Mouse (Mus musculus) heart, postnatal 0 days (tissue): ENCODE measurements at regions not wholly inside any gene's neighbourhood (a gene's known extent, or its start where the extent isn't known, plus 50 kb on each side); places are given as distances from the start of the nearest gene placed in this dataset.

Experiments used
- ATAC-seq: fragments of 200-750 bp; cut with Nextera tagmentation; 2 replicates; pipeline ENCODE4 v1.8.0; 2017; ENCODE audit warnings: low read depth, moderate number of reproducible peaks, moderate library complexity; ENCODE audit not compliant: insufficient read depth
- DNase-seq: peaks from one replicate; pipeline ENCODE4 v3.0.0-alpha.2; 2016; ENCODE audit warnings: low spot score
- H3K27ac ChIP-seq: fragments of 300-500 bp; sonication (generic); 2 replicates; pipeline ENCODE4 v1.5.1; 2014; ENCODE audit warnings: low read depth, mild to moderate bottlenecking
- H3K27me3 ChIP-seq: fragments of 300-500 bp; sonication (generic); 2 replicates; pipeline ENCODE4 v1.6.1; 2014; ENCODE audit warnings: low read length, mixed read lengths; ENCODE audit not compliant: control insufficient read depth, insufficient read depth
- H3K36me3 ChIP-seq: fragments of 300-500 bp; sonication (generic); replicated peaks from 2 replicates; pipeline ENCODE4 v1.6.1; 2014; ENCODE audit warnings: low read length, mixed read lengths; ENCODE audit not compliant: control insufficient read depth, insufficient read depth
- H3K4me1 ChIP-seq: fragments of 300-500 bp; sonication (generic); 2 replicates; pipeline ENCODE4 v1.6.1; 2014; ENCODE audit warnings: antibody characterized with exemption; ENCODE audit not compliant: control insufficient read depth, insufficient read depth
- H3K4me2 ChIP-seq: fragments of 300-500 bp; sonication (generic); 2 replicates; pipeline ENCODE4 v1.6.1; 2014; ENCODE audit warnings: low read depth, mild to moderate bottlenecking, low read length, moderate library complexity
- H3K4me3 ChIP-seq: fragments of 300-500 bp; sonication (generic); 2 replicates; pipeline ENCODE4 v1.5.1; 2014; ENCODE audit warnings: low read depth, low read length
- H3K9ac ChIP-seq: fragments of 300-500 bp; sonication (generic); replicated peaks from 2 replicates; pipeline ENCODE4 v1.6.1; 2014; ENCODE audit warnings: low read depth, low read length, mixed read lengths
- H3K9me3 ChIP-seq: fragments of 300-500 bp; sonication (generic); replicated peaks from 2 replicates; pipeline ENCODE4 v1.6.1; 2016; ENCODE audit warnings: low read length; ENCODE audit not compliant: control insufficient read depth
- CTCF ChIP-seq: IDR thresholded peaks from 2 replicates; pipeline ENCODE4 v1.5.1; 2016; ENCODE audit warnings: antibody characterized with exemption, control low read depth, low read depth
- EP300 ChIP-seq: IDR thresholded peaks from 2 replicates; pipeline ENCODE4 v1.6.1; 2016; ENCODE audit warnings: antibody characterized with exemption, low read depth
- WGBS: fragments of 180-500 bp; shearing (Covaris S2); extraction: QIAGEN DNeasy Blood & Tissue Kit; methylation state at CpG from one replicate; pipeline ENCODE4 v1.1.7; 2014; 5-methylcytosine and 5-hydroxymethylcytosine counted together

DNA sequence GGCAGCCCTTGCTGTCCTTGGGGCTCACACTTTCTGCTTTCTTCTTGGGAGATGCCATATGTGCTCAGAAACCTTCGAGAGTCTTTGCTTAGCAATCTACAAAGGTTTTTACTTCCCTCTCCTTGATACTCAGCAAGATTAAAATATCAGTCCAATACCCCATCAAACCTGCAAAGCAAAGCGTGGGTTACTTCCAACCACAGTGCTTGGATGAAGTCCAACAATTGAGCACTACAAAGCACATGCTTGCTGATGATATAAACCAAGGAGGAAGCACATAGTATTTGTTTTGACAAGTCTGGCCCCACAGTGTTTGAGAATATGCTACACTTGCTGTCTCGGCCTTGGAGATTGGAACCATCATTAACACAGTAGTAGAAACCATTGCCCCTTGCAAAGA lies 738.1 kb upstream of the Arrdc4 start:
- Histone ChIP-seq H3K4me3 (no peak overlapping the region), H3K9ac (no peak overlapping the region), H3K36me3 (no peaks in the 10 kb centered on the region), H3K4me1 (no peaks in the 10 kb centered on the region), H3K27ac (no peak overlapping the region), H3K9me3 (no peaks in the 10 kb centered on the region), H3K4me2 (no peak overlapping the region), H3K27me3 (no peaks in the 10 kb centered on the region)
- ATAC-seq: no peak
- no peak for DNase-seq
- 25% methylated on average over 3 of the region's 3 CpGs for WGBS
- TF ChIP-seq CTCF (no peak), EP300 (no peak)

DNA sequence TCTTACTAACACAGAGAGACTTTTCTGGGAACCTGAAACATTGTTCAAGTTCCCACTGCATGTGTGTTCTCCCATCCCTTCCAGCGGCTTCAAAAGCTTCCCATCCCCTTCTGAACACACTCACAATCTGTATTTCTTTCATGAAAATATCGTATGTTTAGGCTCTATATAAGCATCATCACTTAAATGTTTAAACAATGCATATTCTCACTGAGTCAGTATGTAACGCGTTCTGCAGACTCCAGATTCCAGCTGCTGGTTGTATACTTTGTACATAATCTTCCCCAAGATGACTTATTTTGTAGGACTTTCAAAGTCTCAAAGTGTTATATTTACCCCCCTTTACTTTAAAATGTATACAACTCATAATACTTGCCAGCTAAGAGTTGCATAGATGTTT lies 735.5 kb upstream of the Arrdc4 start:
- Histone ChIP-seq H3K4me1 (no peaks in the 10 kb centered on the region), H3K36me3 (no peaks in the 10 kb centered on the region), H3K9me3 (no peaks in the 10 kb centered on the region), H3K4me2 (no peak overlapping the region), H3K4me3 (no peak overlapping the region), H3K9ac (no peak overlapping the region), H3K27me3 (no peaks in the 10 kb centered on the region), H3K27ac (no peak overlapping the region)
- WGBS: 71% methylated on average over 4 of the region's 4 CpGs
- ATAC-seq (no peak), DNase-seq (no peak)
- TF ChIP-seq CTCF: no peak
- TF ChIP-seq EP300: no peak
